Mouse (Mus musculus) c-Kit-positive CD71-positive TER-119-positive erythroid progenitor cells, embryonic 14.5 days (primary cell): ENCODE measurements at regions not wholly inside any gene's neighbourhood (a gene's known extent, or its start where the extent isn't known, plus 50 kb on each side); places are given as distances from the start of the nearest gene placed in this dataset.

ENCODE experiments used
- DNase-seq: peaks from one replicate; pipeline ENCODE4 v3.0.0-alpha.2; 2013; ENCODE audit warnings: low spot score

GRCm38 (mm10) chr12:26886635-26887014, 417.6 kb downstream of the Cmpk2 start:
- no peak for DNase-seq

DNA sequence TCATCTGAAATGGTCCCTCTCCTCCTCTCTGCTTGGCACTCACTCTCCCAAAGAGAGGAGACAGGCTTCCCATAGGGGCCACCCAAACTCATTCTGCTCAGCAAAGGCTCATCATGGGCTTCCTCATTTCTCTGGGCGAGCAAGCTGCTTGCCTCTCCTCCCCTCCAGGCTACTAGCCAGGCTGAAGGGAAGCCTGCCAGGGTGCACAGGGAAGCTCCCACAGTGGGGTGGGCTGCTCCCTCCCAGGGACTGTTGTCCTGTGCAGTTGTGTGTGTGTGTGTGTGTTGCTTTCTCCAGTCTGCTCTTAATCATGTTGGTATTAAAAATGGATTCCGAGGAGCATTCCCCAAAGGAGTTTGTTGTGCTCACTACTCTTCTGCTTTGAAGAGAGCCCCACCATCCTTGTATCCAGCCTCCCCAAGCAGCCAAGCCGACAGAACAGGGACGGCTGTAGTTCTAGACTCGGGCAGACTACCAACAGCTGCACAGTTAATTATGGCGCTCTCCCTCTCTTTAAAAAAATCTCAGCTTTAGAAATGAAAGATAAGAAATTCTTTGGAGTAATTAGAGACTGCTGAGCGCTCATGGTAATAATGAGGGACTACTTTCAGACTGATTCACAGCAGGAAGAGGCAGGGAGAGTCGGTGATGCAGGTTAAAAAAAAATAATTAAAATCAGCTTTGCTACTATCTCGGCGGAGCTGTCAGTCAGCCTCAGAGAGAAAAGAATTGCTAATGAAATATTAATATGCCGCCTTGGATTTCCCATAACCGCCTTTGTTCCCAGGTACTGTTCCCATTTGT, 417.0 kb downstream of the Cmpk2 start:
- no peak for DNase-seq

DNA sequence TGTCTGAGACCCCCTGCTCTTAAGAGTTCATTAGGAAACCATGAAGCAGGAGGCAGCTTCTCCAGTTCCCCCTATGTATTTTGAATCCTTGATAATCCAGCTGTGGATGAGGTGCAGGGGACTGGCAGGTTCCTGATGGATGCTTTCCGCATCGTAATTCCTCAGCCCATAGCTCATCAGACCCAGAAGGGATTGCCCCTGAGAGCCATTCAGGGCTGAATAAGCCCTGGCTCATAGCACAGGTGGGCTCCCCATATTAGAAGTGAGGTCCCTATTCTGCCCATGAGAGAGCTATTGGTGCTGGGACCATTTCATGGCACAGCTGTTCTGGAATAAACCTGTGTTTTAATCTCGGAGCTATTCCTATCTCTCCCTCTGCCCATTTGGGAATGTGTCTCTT, 416.1 kb downstream of the Cmpk2 start:
- DNase-seq: no peak

GRCm38 (mm10) chr12:26884156-26884555, 415.2 kb downstream of the Cmpk2 start:
- DNase-seq: no peak

GRCm38 (mm10) chr12:26877691-26878121, 408.7 kb downstream of the Cmpk2 start:
- DNase-seq: no peak

DNA sequence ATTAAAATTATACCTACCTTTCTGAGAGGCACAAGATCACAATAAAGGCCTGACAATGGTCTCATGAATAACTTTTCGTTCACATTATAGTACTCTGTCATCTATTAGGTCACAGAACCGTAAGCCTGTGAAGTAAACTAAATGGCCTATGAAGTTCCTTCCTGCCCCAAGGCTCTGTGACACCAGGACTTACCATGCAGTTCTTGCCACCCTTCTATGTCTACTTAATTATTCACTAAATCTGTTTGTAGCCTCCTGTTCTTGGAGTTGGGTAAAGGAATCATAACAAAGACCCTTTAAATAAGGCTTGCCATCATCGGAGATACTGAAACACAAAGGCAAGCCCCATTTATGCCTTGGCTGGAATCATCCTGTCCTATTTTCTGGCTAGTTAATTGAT, 408.3 kb downstream of the Cmpk2 start:
- DNase-seq: no peak

DNA sequence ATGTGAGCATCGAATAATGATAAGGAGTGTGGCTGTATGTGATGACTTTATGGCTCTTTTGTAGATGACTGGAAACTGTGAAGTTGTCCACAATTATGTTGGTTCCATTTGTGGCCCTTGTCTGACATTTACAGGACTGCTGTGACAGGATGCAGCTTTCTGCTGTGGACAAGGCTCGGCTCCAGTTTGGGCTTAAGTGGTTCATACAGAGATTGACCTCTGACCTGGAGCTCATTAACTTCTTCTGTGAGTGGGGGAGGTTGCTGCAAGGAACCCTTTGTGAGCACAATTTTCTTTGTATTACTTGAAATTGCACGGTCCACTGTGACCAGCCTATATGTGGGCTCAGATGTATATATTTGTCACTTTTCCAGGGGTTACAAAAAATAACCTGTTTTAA, 403.5 kb downstream of the Cmpk2 start:
- DNase-seq: no peak

DNA sequence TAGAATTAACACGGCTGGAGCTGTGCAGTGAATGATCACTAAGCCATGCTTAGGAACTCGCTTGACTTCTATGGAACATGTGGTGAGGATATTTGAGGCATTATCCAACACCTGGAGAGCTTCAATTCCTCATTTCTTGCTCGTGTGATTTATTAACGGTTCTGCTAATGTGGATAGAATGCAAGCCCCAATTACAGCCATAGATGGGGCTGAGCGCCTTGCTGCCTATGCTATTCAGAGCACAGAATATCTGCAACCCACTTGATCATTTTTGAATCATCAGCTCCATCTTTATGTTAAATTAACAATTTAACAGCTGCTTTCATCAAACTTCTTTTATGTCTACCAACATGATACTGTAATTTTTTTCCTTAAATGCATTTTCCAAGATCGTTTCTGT, 398.7 kb downstream of the Cmpk2 start:
- DNase-seq: no peak

- DNase-seq: no peak
Measured at GRCm38 (mm10) chr12:26855091-26855516, 386.1 kb downstream of the Cmpk2 start.

DNA sequence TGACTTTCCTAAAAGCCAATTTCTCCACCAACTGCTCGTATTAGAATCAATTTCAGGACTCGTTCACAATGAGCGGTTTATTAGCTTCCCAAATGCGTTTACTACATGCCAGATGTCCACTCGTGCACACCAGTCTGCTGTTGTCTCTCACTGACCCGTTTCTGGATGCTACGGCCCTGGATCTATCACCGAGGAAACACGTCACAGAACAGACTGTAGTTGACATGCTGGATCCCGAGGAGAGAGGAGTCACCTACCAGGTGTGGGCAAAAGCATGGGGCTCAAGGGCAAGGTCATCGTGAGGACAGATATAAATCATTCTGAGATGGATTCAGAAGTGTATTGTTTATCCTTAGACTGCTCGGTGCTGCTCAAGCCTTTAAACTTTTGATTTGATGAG, 375.9 kb downstream of the Cmpk2 start:
- no peak for DNase-seq

DNA sequence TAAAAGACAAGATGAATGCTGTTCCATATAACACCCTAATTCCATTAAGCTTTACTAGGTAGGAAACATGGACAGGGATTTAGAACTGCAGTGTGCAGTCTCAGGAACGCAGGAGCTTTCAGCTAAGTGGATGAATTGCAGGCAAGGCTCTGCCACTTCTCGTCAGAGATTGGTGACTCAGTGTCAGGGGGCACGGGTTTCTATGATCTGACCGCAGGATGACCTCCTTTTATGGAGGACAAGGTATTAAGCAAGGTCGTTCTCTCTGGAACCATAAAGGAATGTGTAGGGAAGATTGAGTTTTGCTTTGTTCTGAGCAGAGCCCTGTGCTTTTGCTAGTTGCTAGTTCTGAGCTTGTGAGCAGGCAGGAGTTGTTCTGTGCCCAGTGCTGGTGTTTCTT, 373.7 kb downstream of the Cmpk2 start:
- no peak for DNase-seq

DNA sequence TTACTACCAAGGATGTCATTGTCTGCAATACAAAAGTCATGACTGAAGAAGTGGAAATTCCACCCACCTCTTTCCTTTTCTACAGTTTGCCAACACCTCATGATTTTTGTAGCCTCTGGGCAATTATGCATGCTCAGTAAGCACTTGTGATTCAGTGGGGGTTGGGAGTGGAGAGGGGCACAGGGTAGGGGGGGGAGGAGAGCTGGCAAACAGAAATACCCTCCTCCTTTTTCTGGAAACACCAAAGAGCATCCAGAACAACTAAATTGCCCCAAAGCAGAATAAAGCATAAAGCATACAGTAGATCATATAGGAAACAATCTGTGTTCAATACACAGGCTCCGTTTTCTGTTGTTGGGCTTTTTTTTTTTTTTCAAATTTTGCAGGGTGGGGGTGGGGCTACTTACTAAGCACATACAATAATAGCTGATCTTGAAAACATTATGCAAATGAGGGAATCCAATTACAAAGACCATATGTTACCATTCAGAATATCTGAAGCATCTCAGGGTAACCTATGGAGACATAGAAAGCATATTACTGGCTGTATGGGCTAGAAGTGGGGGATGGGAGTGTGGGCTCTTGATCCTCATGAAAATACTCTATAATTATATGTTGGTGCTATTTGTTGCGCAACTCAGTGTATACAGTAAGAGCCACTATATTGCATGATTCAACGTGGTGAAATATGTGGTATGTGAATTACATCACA, 352.4 kb downstream of the Cmpk2 start:
- DNase-seq: no peak

DNA sequence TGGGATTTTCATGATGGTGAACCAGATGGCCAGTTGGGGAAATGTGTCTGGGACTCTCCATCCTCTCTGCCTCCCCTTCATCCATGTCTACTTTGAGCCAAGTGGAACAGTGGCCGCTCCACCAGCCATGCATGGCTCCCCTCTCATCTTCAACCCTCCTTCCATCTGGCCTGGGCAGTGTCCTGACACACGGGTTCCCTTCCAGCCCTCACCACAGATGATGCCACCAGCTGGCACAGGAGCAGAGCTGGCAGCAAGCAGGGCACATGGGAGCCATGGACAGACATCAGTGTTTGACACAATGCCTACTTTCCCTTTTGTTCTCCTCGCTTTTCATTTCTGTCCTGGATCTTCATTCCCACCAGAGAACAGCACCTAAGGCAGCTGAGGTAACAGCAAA, 348.9 kb downstream of the Cmpk2 start:
- DNase-seq: no peak

GRCm38 (mm10) chr12:26815771-26816170, 346.8 kb downstream of the Cmpk2 start:
- DNase-seq: no peak

DNA sequence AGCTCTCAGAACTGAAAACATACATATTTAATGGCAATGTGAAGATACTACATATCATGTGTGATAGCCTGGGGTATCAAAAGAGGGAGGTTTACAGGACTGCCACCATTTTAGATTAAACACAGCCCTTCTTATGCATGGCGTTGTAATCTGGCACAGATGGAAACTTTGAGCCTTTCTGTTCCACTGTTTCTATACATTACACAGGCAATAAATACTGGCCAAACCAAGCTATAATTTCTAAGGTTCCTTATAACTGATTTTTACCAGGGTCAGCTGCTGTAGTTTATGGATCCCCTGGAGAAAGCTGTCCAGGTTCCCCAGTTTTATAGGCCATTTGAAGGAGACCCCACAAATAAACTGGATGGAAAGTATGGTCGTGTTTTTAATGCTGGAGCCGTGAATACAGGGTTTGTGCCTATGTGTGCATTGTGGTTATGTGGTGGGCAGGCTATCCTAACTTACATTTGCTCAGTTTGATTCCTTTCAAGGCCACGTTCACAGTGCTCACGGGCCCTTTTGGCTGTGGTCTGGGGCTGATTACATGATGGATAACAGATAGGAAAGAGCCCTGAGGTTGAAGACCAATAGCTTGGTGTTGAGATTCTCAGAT, 341.7 kb downstream of the Cmpk2 start:
- DNase-seq: no peak

GRCm38 (mm10) chr12:26809670-26810069, 340.7 kb downstream of the Cmpk2 start:
- DNase-seq: no peak

DNA sequence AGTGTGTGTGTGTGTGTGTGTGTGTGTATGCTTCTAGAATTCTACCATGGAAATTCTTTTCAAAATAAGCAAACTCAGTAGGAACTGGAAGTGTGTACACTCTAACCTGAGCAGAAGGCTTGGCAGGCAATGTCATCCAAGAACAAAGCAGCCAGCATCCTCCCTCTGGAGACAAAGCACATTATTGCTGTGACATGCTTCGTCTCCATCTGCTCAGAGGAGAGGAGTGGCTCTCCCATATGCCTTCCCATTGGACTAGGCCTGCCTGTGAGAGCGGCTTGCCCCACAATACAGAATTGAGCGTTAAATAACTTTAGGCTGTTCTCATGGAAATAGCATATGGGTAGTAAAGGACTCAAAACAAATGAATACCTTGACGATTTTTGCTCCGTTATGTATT, 333.5 kb downstream of the Cmpk2 start:
- DNase-seq: no peak

DNA sequence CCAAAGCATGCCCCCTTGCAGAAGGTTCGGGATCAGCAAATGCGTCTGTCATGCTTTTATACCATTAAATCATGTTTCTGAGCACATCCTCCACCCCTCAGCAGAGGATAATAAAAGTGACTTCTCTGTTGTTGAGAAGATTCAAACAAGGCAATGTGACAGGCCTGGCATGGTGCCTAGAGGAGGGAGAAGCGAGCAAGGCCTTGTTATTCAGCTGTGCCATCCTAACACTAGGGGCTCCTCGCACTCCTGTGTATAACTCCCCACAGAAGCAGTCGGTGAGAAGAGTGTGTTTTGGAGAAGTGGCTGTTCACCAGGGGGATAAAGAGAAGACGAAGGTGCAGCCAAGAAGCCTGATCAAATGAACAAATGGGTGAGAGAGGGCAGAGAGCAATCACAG, 330.3 kb downstream of the Cmpk2 start:
- no peak for DNase-seq

GRCm38 (mm10) chr12:26796367-26796766, 327.4 kb downstream of the Cmpk2 start:
- DNase-seq: no peak

- no peak for DNase-seq
Measured at GRCm38 (mm10) chr12:26789336-26789846, 320.4 kb downstream of the Cmpk2 start.

DNA sequence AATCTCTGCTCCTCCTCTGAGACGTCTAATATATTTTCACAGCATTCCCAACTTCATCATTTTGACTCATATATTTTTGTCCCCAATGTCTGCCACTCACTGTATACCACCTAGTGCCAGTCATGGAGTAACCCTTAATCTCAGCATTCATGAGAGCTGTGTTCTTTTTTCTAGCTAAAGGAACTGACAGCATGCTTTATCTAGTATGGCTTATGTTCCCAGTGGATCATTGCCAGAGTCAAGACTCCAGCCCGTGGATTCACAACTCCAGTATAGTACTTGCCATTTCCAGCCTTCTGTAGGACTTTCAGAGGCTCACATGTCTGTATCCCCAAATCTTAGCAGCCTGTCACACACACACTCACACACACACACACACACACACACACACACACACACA, 316.5 kb downstream of the Cmpk2 start:
- DNase-seq: no peak

DNA sequence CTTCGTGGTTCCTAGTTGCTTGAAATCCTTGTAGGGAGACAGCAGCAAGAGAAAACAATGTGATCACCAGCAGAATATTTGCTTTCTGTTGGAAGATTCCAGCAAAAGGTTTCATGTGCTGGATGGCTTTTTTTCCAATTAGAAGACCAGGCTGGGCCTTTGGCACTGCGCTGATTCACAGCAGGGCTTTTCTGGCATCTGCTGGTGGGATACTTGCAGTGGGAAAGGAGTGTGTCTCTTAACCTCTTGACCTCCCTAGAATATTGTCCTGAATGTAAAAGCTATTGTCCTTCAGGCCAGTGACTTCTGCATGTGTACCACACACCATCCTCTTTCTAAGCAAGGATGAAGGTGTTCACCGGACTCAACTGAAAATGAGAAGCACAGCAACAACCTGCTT, 315.4 kb downstream of the Cmpk2 start:
- no peak for DNase-seq

DNA sequence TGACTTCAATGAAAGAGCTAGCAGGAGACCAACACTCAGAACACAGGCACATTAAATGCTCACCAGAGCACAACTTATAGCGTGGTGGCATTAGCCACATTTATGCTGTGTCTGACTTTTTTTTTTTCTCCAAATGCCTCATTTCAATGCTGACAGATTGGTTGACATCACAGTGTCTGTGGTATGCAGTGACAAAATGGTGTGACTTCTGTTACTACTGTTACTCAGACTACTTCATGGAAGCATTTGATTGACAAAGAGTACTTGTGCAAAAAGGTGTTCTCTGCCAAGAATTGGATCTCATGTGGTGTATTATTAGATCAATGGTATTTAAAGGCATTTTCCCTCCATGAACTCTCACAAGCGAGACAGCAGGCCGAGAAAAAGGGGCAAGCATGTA, 314.8 kb downstream of the Cmpk2 start:
- DNase-seq: no peak
